Mouse (Mus musculus): Measurements from ENCODE around the gene Top2a. TPM values are rescaled to one million over a fixed set of nuclear protein-coding genes. Genes with fewer than 3 reads are reported as not detected.
A peak's percentile ranks its signal among the peaks of the same experiment; 100 is the strongest.

The Top2a gene
- polyA plus RNA-seq, 1 experiment from 2014 or later = 280 TPM

GRCm38 (mm10) chr11:98979356-98979755, 44.6 kb downstream of the Top2a start:
- Histone ChIP-seq H3K27me3 (peaks cover 23% of the 10 kb centered on the region), H3K4me3 (no peak overlapping the region), H3K4me2 (no peak overlapping the region), H3K4me1 (peaks cover 17% of the 10 kb centered on the region), H3K9me3 (no peaks in the 10 kb centered on the region), H3K27ac (no peak overlapping the region), H3K9ac (no peak overlapping the region), H3K36me3 (peaks cover 9% of the 10 kb centered on the region)
- WGBS = 45% methylated on average over 5 of the region's 5 CpGs
- ATAC-seq (ENCODE audit: borderline replicate concordance, extremely low read depth, low FRiP score, low TSS enrichment) = no peak

GRCm38 (mm10) chr11:98978526-98979148, 45.4 kb downstream of the Top2a start:
- ATAC-seq (ENCODE audit: borderline replicate concordance, extremely low read depth, low FRiP score, low TSS enrichment) = peak; percentile 17
- WGBS = 41% methylated on average over 15 of the region's 15 CpGs

GRCm38 (mm10) chr11:98974871-98975719, 48.9 kb downstream of the Top2a start:
- no peak overlapping the region for H3K27ac ChIP-seq
- peaks cover 26% of the 10 kb centered on the region for H3K4me1 ChIP-seq
- no peak overlapping the region for H3K4me2 ChIP-seq
- H3K36me3 ChIP-seq = peaks cover 51% of the 10 kb centered on the region
- WGBS = 53% methylated on average over 5 of the region's 5 CpGs
- H3K9ac ChIP-seq = no peak overlapping the region
- H3K4me3 ChIP-seq = no peak overlapping the region
- H3K27me3 ChIP-seq = no peaks in the 10 kb centered on the region
- no peaks in the 10 kb centered on the region for H3K9me3 ChIP-seq
- ATAC-seq (ENCODE audit: borderline replicate concordance, extremely low read depth, low FRiP score, low TSS enrichment) = no peak

More at GRCm38 (mm10) chr11:98978526-98979148, 45.4 kb downstream of the Top2a start:
- H3K4me1 ChIP-seq = peaks cover 17% of the 10 kb centered on the region
- H3K4me2 ChIP-seq = no peak overlapping the region
- no peaks in the 10 kb centered on the region for H3K9me3 ChIP-seq
- H3K27me3 ChIP-seq = peaks cover 20% of the 10 kb centered on the region
- H3K36me3 ChIP-seq = peaks cover 16% of the 10 kb centered on the region
- H3K27ac ChIP-seq = no peak overlapping the region
- no peak overlapping the region for H3K9ac ChIP-seq
- no peak overlapping the region for H3K4me3 ChIP-seq

- Histone ChIP-seq H3K4me2 (no peak overlapping the region), H3K36me3 (peaks cover 58% of the 10 kb centered on the region), H3K27me3 (no peaks in the 10 kb centered on the region), H3K27ac (no peak overlapping the region), H3K9me3 (no peaks in the 10 kb centered on the region), H3K4me1 (peaks cover 35% of the 10 kb centered on the region), H3K4me3 (no peak overlapping the region), H3K9ac (no peak overlapping the region)
- whole genome bisulfite sequencing = 74% methylated on average over 5 of the region's 6 CpGs
- no peak for ATAC-seq (ENCODE audit: borderline replicate concordance, extremely low read depth, low FRiP score, low TSS enrichment)
Observed at GRCm38 (mm10) chr11:98974213-98974612, 49.8 kb downstream of the Top2a start.

GRCm38 (mm10) chr11:98973584-98973983, 50.4 kb downstream of the Top2a start:
- no peak overlapping the region for H3K9ac ChIP-seq
- 71% methylated on average over 14 of the region's 14 CpGs for WGBS
- H3K9me3 ChIP-seq = no peaks in the 10 kb centered on the region
- H3K27ac ChIP-seq = no peak overlapping the region
- H3K27me3 ChIP-seq = no peaks in the 10 kb centered on the region
- H3K4me2 ChIP-seq = no peak overlapping the region
- no peak overlapping the region for H3K4me3 ChIP-seq
- H3K4me1 ChIP-seq = peaks cover 41% of the 10 kb centered on the region
- no peak for ATAC-seq (ENCODE audit: borderline replicate concordance, extremely low read depth, low FRiP score, low TSS enrichment)
- H3K36me3 ChIP-seq = peaks cover 58% of the 10 kb centered on the region

- no peak for ATAC-seq (ENCODE audit: borderline replicate concordance, extremely low read depth, low FRiP score, low TSS enrichment)
- no peak overlapping the region for H3K9ac ChIP-seq
- no peaks in the 10 kb centered on the region for H3K9me3 ChIP-seq
- H3K36me3 ChIP-seq = peaks cover 63% of the 10 kb centered on the region
- peaks cover 48% of the 10 kb centered on the region for H3K4me1 ChIP-seq
- no peak overlapping the region for H3K4me2 ChIP-seq
- H3K27me3 ChIP-seq = no peaks in the 10 kb centered on the region
- no peak overlapping the region for H3K27ac ChIP-seq
- no peak overlapping the region for H3K4me3 ChIP-seq
- WGBS = 89% methylated on average over 9 of the region's 9 CpGs
Observed at GRCm38 (mm10) chr11:98972801-98973360, 51.1 kb downstream of the Top2a start.

- peaks cover 55% of the 10 kb centered on the region for H3K4me1 ChIP-seq
- peaks cover 69% of the 10 kb centered on the region for H3K36me3 ChIP-seq
- H3K4me3 ChIP-seq = no peak overlapping the region
- H3K27me3 ChIP-seq = no peaks in the 10 kb centered on the region
- H3K27ac ChIP-seq = no peak overlapping the region
- no peak for ATAC-seq (ENCODE audit: borderline replicate concordance, extremely low read depth, low FRiP score, low TSS enrichment)
- H3K9me3 ChIP-seq = no peaks in the 10 kb centered on the region
- no peak overlapping the region for H3K9ac ChIP-seq
- no peak overlapping the region for H3K4me2 ChIP-seq
- WGBS = 48% methylated on average over 9 of the region's 9 CpGs
Observed at GRCm38 (mm10) chr11:98972215-98972614, 51.8 kb downstream of the Top2a start.

- no peak overlapping the region for H3K4me3 ChIP-seq
- peaks cover 76% of the 10 kb centered on the region for H3K36me3 ChIP-seq
- no peaks in the 10 kb centered on the region for H3K9me3 ChIP-seq
- no peak for ATAC-seq (ENCODE audit: borderline replicate concordance, extremely low read depth, low FRiP score, low TSS enrichment)
- H3K27ac ChIP-seq = peak overlapping the region; percentile 65
- 64% methylated on average over 23 of the region's 23 CpGs for WGBS
- no peak overlapping the region for H3K9ac ChIP-seq
- H3K4me2 ChIP-seq = no peak overlapping the region
- H3K27me3 ChIP-seq = no peaks in the 10 kb centered on the region
- peaks cover 62% of the 10 kb centered on the region for H3K4me1 ChIP-seq
Observed at GRCm38 (mm10) chr11:98971316-98972031, 52.5 kb downstream of the Top2a start.

- no peak for ATAC-seq (ENCODE audit: borderline replicate concordance, extremely low read depth, low FRiP score, low TSS enrichment)
- no peak overlapping the region for H3K4me2 ChIP-seq
- peaks cover 73% of the 10 kb centered on the region for H3K4me1 ChIP-seq
Observed at GRCm38 (mm10) chr11:98970191-98970925, 53.6 kb downstream of the Top2a start.

GRCm38 (mm10) chr11:98969496-98969927, 54.5 kb downstream of the Top2a start:
- H3K9ac ChIP-seq = no peak overlapping the region
- no peak for ATAC-seq (ENCODE audit: borderline replicate concordance, extremely low read depth, low FRiP score, low TSS enrichment)
- H3K9me3 ChIP-seq = no peaks in the 10 kb centered on the region
- H3K27ac ChIP-seq = peak overlapping the region; percentile 65
- no peaks in the 10 kb centered on the region for H3K27me3 ChIP-seq
- no peak overlapping the region for H3K4me3 ChIP-seq
- 31% methylated on average over 15 of the region's 17 CpGs for WGBS
- H3K4me1 ChIP-seq = peaks cover 82% of the 10 kb centered on the region
- H3K4me2 ChIP-seq = peak overlapping the region; percentile 36; the same call in 1 of the 2 replicates
- H3K36me3 ChIP-seq = peaks cover 68% of the 10 kb centered on the region

More at GRCm38 (mm10) chr11:98970191-98970925, 53.6 kb downstream of the Top2a start:
- no peaks in the 10 kb centered on the region for H3K9me3 ChIP-seq
- H3K27ac ChIP-seq = peak overlapping the region; percentile 65; the same call in 1 of the 2 replicates
- H3K36me3 ChIP-seq = peaks cover 77% of the 10 kb centered on the region
- WGBS = 64% methylated on average over 29 of the region's 29 CpGs
- H3K9ac ChIP-seq = no peak overlapping the region
- no peaks in the 10 kb centered on the region for H3K27me3 ChIP-seq
- no peak overlapping the region for H3K4me3 ChIP-seq

All from lung, embryonic 15.5 days (tissue).